Mouse (Mus musculus): ENCODE measurements around the gene Gm13696. TPM values are rescaled to one million over a fixed set of nuclear protein-coding genes. Genes with fewer than 3 reads are reported as not detected.
"Not testable (repeated sequence)": the region's sequence is repeated elsewhere in the genome, so short reads cannot be mapped to it uniquely, and the experiment has no call there.

The Gm13696 gene
- total RNA-seq (2021): 1 to 10 TPM; 2.0 to 2.3 TPM

DNA sequence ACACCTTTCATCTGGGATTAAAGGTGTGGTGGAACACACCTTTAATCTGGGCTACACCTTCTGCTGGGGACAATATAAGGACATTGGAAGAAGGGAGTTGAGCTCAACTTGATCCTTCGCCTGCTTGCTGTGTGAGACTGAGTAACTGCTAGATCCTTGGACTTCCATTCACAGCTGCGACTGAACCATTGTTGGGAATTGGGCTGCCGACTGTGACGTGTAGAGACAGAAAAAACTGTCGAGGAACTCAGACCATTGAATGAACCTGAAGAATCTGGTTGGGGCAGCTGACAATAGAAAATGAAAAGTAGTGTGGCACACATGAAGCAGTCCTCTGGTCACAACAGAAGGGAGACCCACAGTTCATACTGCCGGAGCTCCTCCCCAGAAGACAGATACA is at the start of gene Gm13696:
Gene Gm13696 (plus strand): TSS at position 301 of the 400 bp plus-strand sequence.
- DNase-seq; intact Hi-C loops (cut with DNase I): not testable (repeated sequence)

DNA sequence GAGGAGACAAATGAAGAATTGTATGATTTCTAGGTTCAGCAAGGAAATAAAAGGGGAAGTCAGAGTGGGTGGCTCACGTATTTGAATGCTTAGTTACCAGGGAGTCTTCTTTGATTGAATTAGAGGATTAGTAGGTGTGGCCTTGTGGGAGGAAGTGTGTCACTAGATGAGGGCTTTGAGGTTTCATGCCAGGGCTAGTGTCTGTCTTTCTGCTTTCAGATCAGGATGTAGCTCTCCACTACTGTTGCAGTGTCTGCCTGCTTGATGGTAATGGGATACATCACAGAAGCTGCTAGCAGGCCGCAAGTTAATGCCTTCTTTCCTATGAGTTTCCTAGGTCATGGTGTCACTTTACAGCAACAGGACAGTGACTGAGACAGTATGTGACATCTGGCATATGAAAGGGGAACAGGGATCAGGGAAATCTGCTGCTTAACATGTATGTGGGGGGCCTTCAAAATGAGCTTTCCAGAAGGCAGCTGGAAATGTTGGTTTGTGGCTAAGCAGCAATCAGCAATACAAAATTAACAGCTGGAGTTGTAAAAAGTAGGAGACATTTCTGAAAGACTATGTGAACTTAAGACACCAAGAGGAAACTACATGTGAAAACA is 43.3 kb upstream of the Gm13696 start:
- no peak for DNase-seq
- intact Hi-C loops (cut with DNase I): no loop called here

DNA sequence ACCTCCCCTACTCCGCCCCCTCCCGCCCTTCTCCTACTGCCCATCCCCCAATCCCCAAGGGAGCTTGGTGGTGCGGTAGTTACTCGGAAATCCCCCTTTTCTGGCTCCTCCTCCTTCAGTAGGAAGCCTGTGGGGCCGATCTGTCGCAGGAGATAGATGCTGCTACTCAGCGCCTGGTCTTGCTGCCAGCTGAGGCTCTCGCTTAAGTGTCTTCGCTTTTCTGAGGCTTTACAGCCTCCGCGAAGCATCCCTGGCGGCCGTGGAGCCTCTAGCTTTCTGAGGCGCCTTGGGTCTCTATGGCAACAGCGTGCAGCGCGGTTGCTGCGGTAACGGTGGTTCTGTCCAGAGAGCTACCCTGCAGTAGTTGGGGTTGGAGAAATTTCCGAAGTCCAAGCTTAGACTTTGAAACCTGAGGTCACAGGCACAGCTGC is 32.0 kb upstream of the Gm13696 start, which contains the start of gene Zswim2:
Gene Zswim2 (minus strand): TSS at position 298 of the 431 bp plus-strand sequence.
- DNase-seq: peak; percentile 75
- intact Hi-C loops (cut with DNase I): no loop called here

DNA sequence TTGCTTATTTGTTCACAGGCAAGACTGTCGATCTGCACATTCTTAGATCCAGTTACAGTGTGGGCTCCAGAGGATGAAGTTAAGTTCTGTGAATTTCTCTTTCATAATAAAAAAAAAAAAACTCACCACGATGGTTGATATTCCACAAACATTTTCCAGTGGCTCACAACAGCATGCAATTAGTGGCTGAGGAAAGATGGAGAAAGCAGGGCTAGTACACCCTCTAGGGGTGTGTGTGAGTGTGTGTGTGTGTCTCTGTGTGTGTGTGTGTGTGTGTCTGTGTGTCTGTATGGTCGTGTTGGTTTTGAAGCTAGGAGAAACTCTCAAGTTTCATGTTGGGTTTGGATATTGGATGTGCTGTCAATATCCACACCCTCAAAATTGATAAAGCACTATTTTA is 31.5 kb upstream of the Gm13696 start:
- no peak for DNase-seq
- intact Hi-C loops (cut with DNase I): no loop called here

DNA sequence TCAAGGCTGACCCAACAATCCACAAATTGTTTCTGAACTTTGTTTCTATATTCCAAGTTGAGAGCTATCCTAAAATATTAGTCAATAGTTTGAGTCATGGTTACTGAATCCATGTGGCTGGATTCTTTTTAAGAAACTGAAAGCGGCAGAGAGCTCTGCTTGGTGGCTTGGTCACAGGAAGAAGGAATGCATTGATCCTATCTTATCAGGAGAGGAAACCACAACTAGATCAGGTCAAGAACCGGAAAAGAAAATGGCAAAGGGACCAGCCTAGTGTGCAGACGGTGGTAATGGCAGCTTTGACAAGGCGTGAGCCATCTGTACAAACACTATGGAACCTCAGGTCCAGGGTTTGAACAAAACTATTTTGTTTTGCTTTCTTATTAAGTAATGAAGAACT is 31.1 kb upstream of the Gm13696 start:
- intact Hi-C loops (cut with DNase I): no loop called here
- no peak for DNase-seq

DNA sequence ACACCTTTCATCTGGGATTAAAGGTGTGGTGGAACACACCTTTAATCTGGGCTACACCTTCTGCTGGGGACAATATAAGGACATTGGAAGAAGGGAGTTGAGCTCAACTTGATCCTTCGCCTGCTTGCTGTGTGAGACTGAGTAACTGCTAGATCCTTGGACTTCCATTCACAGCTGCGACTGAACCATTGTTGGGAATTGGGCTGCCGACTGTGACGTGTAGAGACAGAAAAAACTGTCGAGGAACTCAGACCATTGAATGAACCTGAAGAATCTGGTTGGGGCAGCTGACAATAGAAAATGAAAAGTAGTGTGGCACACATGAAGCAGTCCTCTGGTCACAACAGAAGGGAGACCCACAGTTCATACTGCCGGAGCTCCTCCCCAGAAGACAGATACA is 17.5 kb upstream of the Gm13696 start, which contains the start of gene Gm13698:
Gene Gm13698 (plus strand): TSS at position 301 of the 400 bp plus-strand sequence.
- intact Hi-C loops (cut with DNase I); DNase-seq: not testable (repeated sequence)

DNA sequence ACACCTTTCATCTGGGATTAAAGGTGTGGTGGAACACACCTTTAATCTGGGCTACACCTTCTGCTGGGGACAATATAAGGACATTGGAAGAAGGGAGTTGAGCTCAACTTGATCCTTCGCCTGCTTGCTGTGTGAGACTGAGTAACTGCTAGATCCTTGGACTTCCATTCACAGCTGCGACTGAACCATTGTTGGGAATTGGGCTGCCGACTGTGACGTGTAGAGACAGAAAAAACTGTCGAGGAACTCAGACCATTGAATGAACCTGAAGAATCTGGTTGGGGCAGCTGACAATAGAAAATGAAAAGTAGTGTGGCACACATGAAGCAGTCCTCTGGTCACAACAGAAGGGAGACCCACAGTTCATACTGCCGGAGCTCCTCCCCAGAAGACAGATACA is 11.7 kb upstream of the Gm13696 start, which contains the start of gene Gm13693:
Gene Gm13693 (plus strand): TSS at position 301 of the 400 bp plus-strand sequence.
- DNase-seq; intact Hi-C loops (cut with DNase I): not testable (repeated sequence)

DNA sequence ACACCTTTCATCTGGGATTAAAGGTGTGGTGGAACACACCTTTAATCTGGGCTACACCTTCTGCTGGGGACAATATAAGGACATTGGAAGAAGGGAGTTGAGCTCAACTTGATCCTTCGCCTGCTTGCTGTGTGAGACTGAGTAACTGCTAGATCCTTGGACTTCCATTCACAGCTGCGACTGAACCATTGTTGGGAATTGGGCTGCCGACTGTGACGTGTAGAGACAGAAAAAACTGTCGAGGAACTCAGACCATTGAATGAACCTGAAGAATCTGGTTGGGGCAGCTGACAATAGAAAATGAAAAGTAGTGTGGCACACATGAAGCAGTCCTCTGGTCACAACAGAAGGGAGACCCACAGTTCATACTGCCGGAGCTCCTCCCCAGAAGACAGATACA is 5.9 kb upstream of the Gm13696 start, which contains the start of gene Gm13695:
Gene Gm13695 (plus strand): TSS at position 301 of the 400 bp plus-strand sequence.
- DNase-seq; intact Hi-C loops (cut with DNase I): not testable (repeated sequence)

DNA sequence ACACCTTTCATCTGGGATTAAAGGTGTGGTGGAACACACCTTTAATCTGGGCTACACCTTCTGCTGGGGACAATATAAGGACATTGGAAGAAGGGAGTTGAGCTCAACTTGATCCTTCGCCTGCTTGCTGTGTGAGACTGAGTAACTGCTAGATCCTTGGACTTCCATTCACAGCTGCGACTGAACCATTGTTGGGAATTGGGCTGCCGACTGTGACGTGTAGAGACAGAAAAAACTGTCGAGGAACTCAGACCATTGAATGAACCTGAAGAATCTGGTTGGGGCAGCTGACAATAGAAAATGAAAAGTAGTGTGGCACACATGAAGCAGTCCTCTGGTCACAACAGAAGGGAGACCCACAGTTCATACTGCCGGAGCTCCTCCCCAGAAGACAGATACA is 5.7 kb downstream of the Gm13696 start, which contains the start of gene Gm13694:
Gene Gm13694 (plus strand): TSS at position 301 of the 400 bp plus-strand sequence.
- intact Hi-C loops (cut with DNase I); DNase-seq: not testable (repeated sequence)

DNA sequence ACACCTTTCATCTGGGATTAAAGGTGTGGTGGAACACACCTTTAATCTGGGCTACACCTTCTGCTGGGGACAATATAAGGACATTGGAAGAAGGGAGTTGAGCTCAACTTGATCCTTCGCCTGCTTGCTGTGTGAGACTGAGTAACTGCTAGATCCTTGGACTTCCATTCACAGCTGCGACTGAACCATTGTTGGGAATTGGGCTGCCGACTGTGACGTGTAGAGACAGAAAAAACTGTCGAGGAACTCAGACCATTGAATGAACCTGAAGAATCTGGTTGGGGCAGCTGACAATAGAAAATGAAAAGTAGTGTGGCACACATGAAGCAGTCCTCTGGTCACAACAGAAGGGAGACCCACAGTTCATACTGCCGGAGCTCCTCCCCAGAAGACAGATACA is 11.5 kb downstream of the Gm13696 start, which contains the start of gene Gm13697:
Gene Gm13697 (plus strand): TSS at position 301 of the 400 bp plus-strand sequence.
- DNase-seq; intact Hi-C loops (cut with DNase I): not testable (repeated sequence)

DNA sequence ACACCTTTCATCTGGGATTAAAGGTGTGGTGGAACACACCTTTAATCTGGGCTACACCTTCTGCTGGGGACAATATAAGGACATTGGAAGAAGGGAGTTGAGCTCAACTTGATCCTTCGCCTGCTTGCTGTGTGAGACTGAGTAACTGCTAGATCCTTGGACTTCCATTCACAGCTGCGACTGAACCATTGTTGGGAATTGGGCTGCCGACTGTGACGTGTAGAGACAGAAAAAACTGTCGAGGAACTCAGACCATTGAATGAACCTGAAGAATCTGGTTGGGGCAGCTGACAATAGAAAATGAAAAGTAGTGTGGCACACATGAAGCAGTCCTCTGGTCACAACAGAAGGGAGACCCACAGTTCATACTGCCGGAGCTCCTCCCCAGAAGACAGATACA is 17.3 kb downstream of the Gm13696 start, which contains the start of gene Gm13691:
Gene Gm13691 (plus strand): TSS at position 301 of the 400 bp plus-strand sequence.
- DNase-seq; intact Hi-C loops (cut with DNase I): not testable (repeated sequence)

DNA sequence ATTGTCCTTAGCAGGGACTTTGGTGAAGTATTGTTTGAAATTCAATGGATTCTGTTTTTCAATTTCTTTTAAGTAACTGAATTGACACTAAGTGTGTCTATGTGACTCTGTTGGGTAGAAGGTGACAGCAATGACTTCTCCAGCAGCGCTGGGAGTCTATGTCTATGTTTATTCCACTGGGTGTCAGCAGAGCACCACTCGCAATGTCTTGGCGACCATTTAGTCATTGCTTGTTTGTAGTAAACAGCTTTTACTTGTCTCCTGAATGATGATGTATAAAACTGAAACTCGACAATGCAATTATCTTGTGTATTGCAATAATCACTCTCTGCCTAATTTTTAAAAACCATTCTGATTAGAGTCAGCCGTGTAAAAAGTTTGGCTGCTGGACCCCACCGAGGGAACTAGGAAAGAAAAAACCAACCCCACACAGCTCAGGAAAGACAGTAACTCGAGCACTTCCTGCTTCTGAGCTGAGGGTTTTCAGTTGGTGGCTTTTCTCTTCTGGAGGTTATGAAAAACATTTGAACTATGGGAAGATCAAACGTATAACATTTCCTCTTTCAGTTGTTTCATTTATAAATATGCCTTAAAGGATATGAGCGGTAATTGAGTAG is 20.8 kb downstream of the Gm13696 start:
- DNase-seq; intact Hi-C loops (cut with DNase I): not testable (repeated sequence)

DNA sequence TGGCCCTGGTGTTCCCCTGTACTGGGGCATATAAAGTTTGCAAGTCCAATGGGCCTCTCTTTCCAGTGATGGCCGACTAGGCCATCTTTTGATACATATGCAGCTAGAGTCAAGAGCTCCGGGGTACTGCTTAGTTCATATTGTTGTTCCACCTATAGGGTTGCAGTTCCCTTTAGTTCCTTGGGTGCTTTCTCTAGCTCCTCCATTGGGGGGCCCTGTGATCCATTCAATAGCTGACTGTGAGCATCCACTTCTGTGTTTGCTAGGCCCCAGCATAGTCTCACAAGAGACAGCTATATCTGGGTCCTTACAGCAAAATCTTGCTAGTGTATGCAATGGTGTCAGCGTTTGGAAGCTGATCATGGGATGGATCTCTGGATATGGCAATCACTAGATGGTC is 21.6 kb downstream of the Gm13696 start:
- intact Hi-C loops (cut with DNase I); DNase-seq: not testable (repeated sequence)

DNA sequence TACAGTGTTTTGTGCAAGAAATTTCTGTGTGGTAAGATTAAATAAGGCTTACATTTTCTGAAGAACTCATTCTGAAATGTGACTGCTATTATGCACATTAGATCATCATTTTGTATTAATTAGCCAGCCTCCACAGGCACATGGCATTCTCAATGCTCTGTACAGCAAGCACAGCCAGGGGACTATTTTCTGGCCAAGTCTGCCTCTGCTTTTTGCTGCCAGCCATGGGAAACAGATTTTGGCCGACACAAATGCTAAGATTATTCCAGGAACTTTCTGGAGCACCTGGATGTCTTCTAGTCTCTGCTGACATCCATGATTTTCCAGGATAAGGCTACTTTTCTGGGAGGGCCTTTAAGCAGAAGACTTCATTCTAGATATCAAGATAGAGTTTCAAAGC is 36.0 kb downstream of the Gm13696 start:
- intact Hi-C loops (cut with DNase I): no loop called here
- DNase-seq: peak; percentile 49

DNA sequence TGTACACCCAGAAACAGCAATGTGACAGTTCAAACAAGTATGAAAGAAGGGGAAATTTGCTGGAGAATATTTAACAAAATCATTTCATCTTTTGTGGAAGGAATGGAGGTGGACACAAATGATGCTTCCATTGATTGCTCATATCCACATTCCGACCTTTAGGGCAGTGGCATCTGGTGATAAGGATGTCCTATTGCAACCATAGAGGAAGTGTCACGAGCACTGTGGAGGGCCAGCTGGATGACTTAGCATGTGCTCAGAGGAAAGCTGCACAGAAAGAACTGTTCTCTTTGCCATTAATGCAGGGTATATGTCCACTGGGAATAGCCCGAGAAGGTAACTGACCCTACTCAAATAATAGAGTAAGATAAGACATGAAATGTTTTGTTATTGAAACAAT is 36.9 kb downstream of the Gm13696 start:
- intact Hi-C loops (cut with DNase I): no loop called here
- no peak for DNase-seq

DNA sequence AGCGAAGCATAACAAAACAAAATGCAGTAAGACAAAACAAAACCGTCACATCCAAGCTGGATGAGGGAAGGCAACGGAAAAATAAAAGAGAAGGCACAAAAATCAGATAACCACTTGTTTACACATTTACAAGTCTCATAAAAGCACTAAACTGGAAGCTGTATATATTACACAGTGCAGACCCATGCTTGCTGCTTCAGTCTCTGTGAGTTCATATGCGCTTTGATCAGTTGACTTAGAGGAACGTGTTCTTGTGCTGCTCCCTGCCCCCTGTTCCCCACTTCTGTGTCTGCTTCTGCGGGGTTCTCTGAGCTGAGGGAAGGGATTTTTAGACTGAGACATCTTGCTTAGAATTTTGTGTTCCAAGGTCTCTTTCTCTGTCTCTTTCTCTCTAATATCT is 41.6 kb downstream of the Gm13696 start:
- intact Hi-C loops (cut with DNase I): no loop called here
- DNase-seq: no peak

DNA sequence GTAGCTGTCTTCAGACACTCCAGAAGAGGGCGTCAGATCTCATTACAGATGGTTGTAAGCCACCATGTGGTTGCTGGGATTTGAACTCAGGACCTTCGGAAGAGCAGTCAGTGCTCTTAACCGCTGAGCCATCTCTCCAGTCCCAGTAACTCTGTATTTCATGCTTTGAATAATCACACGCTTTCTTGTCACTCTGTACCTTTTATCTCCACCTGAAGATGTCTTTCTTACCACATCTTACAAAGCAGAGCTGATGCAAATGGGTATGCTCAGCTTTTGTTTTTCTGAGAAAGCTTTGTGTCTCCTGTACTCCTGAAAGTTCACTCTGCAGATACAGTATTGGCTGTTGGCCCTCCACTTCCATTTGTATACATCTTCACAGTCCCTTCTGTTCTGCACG is 43.4 kb downstream of the Gm13696 start:
- intact Hi-C loops (cut with DNase I): not testable (repeated sequence)

DNA sequence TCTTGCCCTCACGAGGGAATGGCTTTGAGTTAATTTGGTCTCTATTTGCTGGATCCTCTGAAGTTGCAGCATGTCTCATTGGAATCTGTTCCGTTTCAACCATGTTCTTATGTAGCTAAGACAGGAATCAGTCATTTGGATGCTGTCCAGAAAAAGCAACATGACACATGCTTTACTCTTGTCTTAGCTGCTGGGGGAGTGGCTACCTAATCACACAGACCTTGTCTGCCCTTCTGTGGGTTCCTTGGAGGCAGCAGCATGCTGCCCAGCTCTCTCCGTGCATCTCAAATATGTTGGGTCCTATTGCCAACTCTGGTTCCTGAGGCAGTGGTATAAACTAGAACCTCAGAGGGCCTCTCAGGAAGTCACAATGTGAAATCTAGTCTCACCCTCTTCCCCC is 45.4 kb downstream of the Gm13696 start:
- no peak for DNase-seq

More for the DNA sequence above, 43.4 kb downstream of the Gm13696 start:
- not testable (repeated sequence) for DNase-seq

DNA sequence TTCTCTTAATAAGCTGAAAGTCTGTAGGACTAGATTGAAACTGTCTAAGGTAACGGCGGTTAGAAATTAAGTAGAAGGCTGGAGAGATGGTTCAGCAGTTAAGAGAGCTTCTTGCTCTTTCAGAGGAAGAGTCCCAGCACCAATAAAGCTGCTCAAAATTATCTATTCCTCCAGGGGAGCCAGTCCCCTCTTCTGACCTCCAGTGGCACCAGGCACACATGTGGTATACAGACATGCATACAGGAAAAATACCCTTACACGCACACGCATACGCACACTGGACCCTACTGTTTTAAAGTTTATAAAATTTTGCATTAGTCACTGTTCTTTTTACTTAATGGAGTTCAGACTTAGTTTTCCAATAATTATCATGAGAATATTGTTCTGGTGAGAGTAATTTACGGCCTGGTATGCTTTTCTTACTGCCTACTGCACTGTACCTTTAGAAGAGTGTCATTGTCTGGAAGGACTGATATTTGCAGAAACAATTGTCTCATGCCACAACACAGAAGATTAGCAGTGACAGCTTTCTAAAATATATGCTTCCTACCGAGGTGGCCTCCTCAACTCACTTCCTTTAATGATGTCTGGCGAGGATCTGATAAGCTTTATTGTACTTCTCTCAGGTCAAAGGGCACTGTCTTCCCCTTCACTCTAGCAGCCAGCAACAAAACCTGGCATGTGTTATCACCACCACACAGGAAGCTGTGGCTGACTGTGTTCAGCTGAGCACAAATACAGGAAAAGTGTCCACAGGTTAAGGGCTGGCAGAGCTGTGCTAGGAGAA is 46.8 kb downstream of the Gm13696 start:
- DNase-seq: no peak
- intact Hi-C loops (cut with DNase I): no loop called here

More for the DNA sequence above, 45.4 kb downstream of the Gm13696 start:
- intact Hi-C loops (cut with DNase I): no loop called here

DNA sequence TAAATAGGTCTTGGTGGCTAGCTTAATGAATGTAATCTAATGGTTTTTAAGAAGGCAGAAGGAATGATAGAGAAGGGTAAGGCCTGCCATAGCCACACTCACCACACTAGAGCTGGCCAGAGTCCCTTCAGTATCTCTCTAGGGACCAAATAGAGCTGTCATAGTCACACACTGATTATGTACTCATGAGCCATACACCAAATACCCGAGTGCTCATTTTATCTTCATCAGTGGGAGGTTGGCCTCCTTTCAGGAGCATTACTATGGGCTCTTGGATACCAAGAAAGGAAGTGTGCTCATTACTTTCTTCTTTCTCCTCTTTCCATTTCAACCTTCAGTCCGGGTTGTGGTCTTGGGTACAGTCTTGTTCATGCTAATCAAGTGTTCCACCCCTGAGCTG is 49.0 kb downstream of the Gm13696 start:
- DNase-seq: no peak
- intact Hi-C loops (cut with DNase I): no loop called here

DNA sequence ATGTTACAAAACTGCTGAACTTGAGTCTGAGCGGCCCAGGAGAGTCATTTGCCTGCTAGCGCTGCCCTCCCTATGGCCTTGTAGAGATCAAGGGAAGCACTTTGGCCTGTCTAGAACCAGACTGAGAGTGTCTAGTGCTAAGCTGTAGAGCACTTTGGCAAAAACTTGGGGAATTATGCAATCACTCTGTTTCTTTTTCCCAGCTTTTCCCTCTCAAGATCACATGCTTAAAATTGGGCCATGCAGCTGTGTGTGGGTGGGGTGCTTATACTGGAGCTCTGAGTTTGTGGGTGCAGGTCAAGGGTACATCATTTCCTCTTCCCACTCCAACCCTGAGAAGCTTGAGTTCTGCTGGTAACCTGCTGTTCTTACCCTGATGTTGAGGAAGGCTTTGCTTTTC is 50.0 kb downstream of the Gm13696 start:
- intact Hi-C loops (cut with DNase I): no loop called here
- DNase-seq: no peak

Data from left cerebral cortex, postnatal 4 days (tissue).